ENCODE assay signal across 24 mouse cellular contexts in the genomic region with DNA sequence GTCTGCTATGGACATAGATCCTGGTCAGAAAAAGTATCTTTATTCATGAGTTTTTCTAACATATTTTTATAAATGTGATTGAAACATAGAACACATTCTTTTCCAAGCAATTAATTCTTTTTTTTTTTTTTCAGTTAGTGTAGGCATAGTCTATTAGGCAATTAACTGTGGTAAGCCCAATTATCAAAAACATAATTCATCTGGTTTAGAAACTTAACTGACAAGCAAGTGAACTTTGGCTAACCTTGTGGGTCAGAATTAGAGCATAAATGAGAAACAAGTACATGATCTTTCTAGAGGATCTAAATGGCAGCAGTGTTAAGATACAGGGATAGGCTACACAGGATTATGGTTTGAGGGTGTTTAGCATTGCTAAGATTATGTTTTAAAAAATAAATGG.
A peak's percentile ranks its signal among the peaks of the same experiment; 100 is the strongest.
DNase-seq lines count a peak whose midpoint lies in the region; ATAC-seq lines count a peak whose summit lies in the region.
"Had no signal": no experiment of that assay in that cellular context is flagged by ENCODE, and none has a peak within 500 bp of the region (broad histone marks: within the 10 kb centered on the region; RNA-seq: fewer than 3 reads in every experiment).

No protein-coding gene starts in this region.

- H3K27me3 ChIP-seq in kidney, embryonic 16.5 days (ENCODE audit: insufficient read depth, low read length) = no peaks in the 10 kb centered on the region
- H3K27me3 ChIP-seq: embryonic facial prominence, embryonic 12.5 days; embryonic facial prominence, embryonic 15.5 days; forebrain, embryonic 13.5 days; forebrain, embryonic 15.5 days; Patski had no signal

- 0 out of 2 replicates have a peak, but pooled peaks have one; percentile 46 for ATAC-seq in kidney, embryonic 16.5 days (ENCODE audit: low FRiP score, low TSS enrichment)
- ATAC-seq: activated CD4-positive, CD25-positive, alpha-beta regulatory T cell, adult 4 months; forebrain, embryonic 13.5 days; forebrain, embryonic 15.5 days; forebrain, postnatal 0 days; Patski had no signal

- no peak overlapping the region for H3K9ac ChIP-seq in kidney, embryonic 16.5 days (replicated peaks; ENCODE audit: low read length)
- H3K9ac ChIP-seq: embryonic facial prominence, embryonic 12.5 days; embryonic facial prominence, embryonic 15.5 days; forebrain, embryonic 13.5 days; forebrain, embryonic 15.5 days; forebrain, postnatal 0 days had no signal

- H3K4me1 ChIP-seq in kidney, embryonic 16.5 days (ENCODE audit: insufficient read depth, low read length) = no peaks in the 10 kb centered on the region
- H3K4me1 ChIP-seq: embryonic facial prominence, embryonic 12.5 days; embryonic facial prominence, embryonic 15.5 days; forebrain, embryonic 13.5 days; forebrain, embryonic 15.5 days had no signal

- DNase-seq in kidney, adult 9 months = no peak
- DNase-seq in adipocyte (ENCODE audit: low spot score) = peak; percentile 11
- peak; percentile 59 for DNase-seq in gonadal fat pad, adult 2 months (ENCODE audit: low read depth)
- DNase-seq in frontal cortex, postnatal 36 days (ENCODE audit: low spot score in 2 of 2) = no peak
- DNase-seq in urinary bladder, postnatal 10 days (ENCODE audit: low spot score) = no peak
- DNase-seq: adrenal gland, adult 2 months; adrenal gland, postnatal 10 days; adrenal gland, postnatal 25 days; cerebellum, adult 11 months; cerebellum, adult 18-20 months; cerebellum, adult 8-10 months; cerebellum, adult 9-11 months; cerebellum, postnatal 14 days; cerebellum, postnatal 36 days; embryo, embryonic 11 days; forebrain, postnatal 0 days had no signal

- H3K27ac ChIP-seq in kidney, embryonic 16.5 days (ENCODE audit: low read length) = no peak overlapping the region
- H3K27ac ChIP-seq: embryonic facial prominence, embryonic 12.5 days; embryonic facial prominence, embryonic 15.5 days; forebrain, embryonic 13.5 days; forebrain, embryonic 15.5 days had no signal

- no peak overlapping the region for H3K4me3 ChIP-seq in kidney, embryonic 16.5 days (ENCODE audit: low read length)
- H3K4me3 ChIP-seq: embryonic facial prominence, embryonic 12.5 days; embryonic facial prominence, embryonic 15.5 days; erythroblast, embryonic 14.5 days; forebrain, embryonic 13.5 days; forebrain, embryonic 15.5 days had no signal

- H3K36me3 ChIP-seq in kidney, embryonic 16.5 days (ENCODE audit: insufficient read depth, low read length) = no peaks in the 10 kb centered on the region
- H3K36me3 ChIP-seq: embryonic facial prominence, embryonic 12.5 days; embryonic facial prominence, embryonic 15.5 days; forebrain, embryonic 15.5 days had no signal

- no peaks in the 10 kb centered on the region for H3K9me3 ChIP-seq in kidney, embryonic 16.5 days (ENCODE audit: low read length)
- H3K9me3 ChIP-seq: embryonic facial prominence, embryonic 12.5 days; embryonic facial prominence, embryonic 15.5 days; forebrain, embryonic 13.5 days; forebrain, embryonic 15.5 days had no signal

- no peak overlapping the region for H3K4me2 ChIP-seq in kidney, embryonic 16.5 days (replicated peaks; ENCODE audit: low read depth, low read length)
- H3K4me2 ChIP-seq: embryonic facial prominence, embryonic 12.5 days; embryonic facial prominence, embryonic 15.5 days; forebrain, embryonic 13.5 days; forebrain, embryonic 15.5 days had no signal

Comparison
In these comparisons a context has a peak if more than half of its experiments do, and no peak if none do; other contexts are left out.
1. DNase-seq: peak in adipocyte (single experiment) and gonadal fat pad, adult 2 months (single experiment); none in kidney, adult 9 months (single experiment), frontal cortex, postnatal 36 days (0 of 2) and urinary bladder, postnatal 10 days (single experiment).